Comparison of ENCODE assay signal across 22 mouse cellular contexts in the genomic region with DNA sequence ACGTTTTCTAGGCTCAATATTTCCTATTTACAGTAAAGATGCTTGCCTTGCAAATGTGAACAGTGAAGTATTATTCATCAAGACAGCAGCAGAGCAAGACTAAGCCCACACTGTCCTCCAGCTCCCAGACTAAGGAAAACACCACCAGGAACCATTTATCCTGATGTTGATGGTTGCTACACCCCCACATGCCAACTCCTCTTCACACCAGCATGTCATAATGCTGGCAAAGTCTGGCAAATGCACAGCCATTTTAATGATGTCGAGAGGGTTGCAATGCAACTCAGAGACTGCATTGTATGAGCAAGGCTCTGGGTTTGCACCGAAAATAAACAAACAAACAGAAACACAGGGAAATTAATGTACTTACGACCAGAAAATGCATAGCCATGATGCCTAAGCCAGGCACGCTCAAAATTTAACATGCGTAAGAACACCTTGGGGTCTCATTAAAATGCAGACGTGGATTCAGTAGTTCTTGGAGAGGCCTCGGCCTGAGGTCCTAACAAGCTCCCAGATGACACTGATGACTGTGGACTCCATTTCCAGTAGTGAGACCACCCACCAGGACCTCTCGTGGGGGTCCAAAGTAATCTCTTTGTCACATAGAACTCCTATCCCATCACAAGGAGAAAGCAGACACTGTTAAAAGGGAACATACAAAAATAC.
A peak's percentile ranks its signal among the peaks of the same experiment; 100 is the strongest.
DNase-seq lines count a peak whose midpoint lies in the region; TF ChIP-seq lines count a peak whose summit lies in the region.
"Had no signal": no experiment of that assay in that cellular context is flagged by ENCODE, and none has a peak within 500 bp of the region (broad histone marks: within the 10 kb centered on the region; RNA-seq: fewer than 3 reads in every experiment).

No protein-coding gene starts in this region.

- H3K27me3 ChIP-seq in heart, embryonic 10.5 days (ENCODE audit: insufficient read depth, poor library complexity, severe bottlenecking) = no peaks in the 10 kb centered on the region
- H3K27me3 ChIP-seq: embryonic facial prominence, embryonic 13.5 days; forebrain, embryonic 12.5 days; forebrain, embryonic 15.5 days had no signal

- no peaks in the 10 kb centered on the region for H3K9me3 ChIP-seq in heart, embryonic 10.5 days
- H3K9me3 ChIP-seq: embryonic facial prominence, embryonic 10.5 days; embryonic facial prominence, embryonic 13.5 days; forebrain, embryonic 12.5 days; forebrain, embryonic 15.5 days had no signal

- no peaks in the 10 kb centered on the region for H3K4me1 ChIP-seq in heart, embryonic 10.5 days
- H3K4me1 ChIP-seq: embryonic facial prominence, embryonic 10.5 days; embryonic facial prominence, embryonic 13.5 days; forebrain, embryonic 12.5 days; forebrain, embryonic 15.5 days had no signal

- peak; percentile 54 for DNase-seq in heart, embryonic 10.5 days (ENCODE audit: low spot score)
- no peak for DNase-seq in heart, postnatal 4 days
- DNase-seq in layer of hippocampus, adult 2 months (ENCODE audit: low spot score in 2 of 2) = no peak
- DNase-seq in layer of hippocampus, postnatal 10 days (ENCODE audit: low spot score in 2 of 2) = no peak
- DNase-seq in right cerebral cortex, adult 18-20 months = peak; percentile 33
- no peak for DNase-seq in right cerebral cortex, postnatal 4 days
- DNase-seq: adrenal gland, adult 2 months; adrenal gland, postnatal 14 days; cerebellum, adult 11-12 months; cerebellum, adult 8-10 months; cerebellum, postnatal 10 days; cerebellum, postnatal 36 days; embryo, embryonic 11 days; gastrocnemius, adult 2 months; gastrocnemius, postnatal 14 days; heart, adult 18-20 months had no signal

- H3K4me3 ChIP-seq in heart, embryonic 10.5 days = no peak overlapping the region
- H3K4me3 ChIP-seq in layer of hippocampus, adult 2 months = no peak overlapping the region
- H3K4me3 ChIP-seq: embryonic facial prominence, embryonic 10.5 days; embryonic facial prominence, embryonic 13.5 days; erythroblast, embryonic 14.5 days; forebrain, embryonic 12.5 days; forebrain, embryonic 15.5 days; gastrocnemius, adult 2 months had no signal

- no peak for TF ChIP-seq CTCF in layer of hippocampus, adult 2 months (conservative IDR thresholded peaks at IDR 0.05)

- 75% methylated on average over 9 of the region's 9 CpGs for WGBS in heart, embryonic 10.5 days

- no peak overlapping the region for H3K27ac ChIP-seq in heart, embryonic 10.5 days
- H3K27ac ChIP-seq in layer of hippocampus, adult 2 months = peak overlapping the region; percentile 64
- H3K27ac ChIP-seq: embryonic facial prominence, embryonic 10.5 days; embryonic facial prominence, embryonic 13.5 days; forebrain, embryonic 12.5 days; forebrain, embryonic 15.5 days; gastrocnemius, adult 2 months; hindbrain, postnatal 0 days had no signal

- no peaks in the 10 kb centered on the region for H3K36me3 ChIP-seq in heart, embryonic 10.5 days
- H3K36me3 ChIP-seq: embryonic facial prominence, embryonic 10.5 days; embryonic facial prominence, embryonic 13.5 days; forebrain, embryonic 12.5 days; forebrain, embryonic 15.5 days had no signal

Comparison
In these comparisons a context has a peak if more than half of its experiments do, and no peak if none do; other contexts are left out.
1. DNase-seq: peak in heart, embryonic 10.5 days (single experiment) and right cerebral cortex, adult 18-20 months (single experiment); none in heart, postnatal 4 days (single experiment), layer of hippocampus, adult 2 months (0 of 2), layer of hippocampus, postnatal 10 days (0 of 2) and right cerebral cortex, postnatal 4 days (single experiment).